Mouse (Mus musculus): ENCODE measurements around the gene Des. TPM values are rescaled to one million over a fixed set of nuclear protein-coding genes. Genes with fewer than 3 reads are reported as not detected.
A peak's percentile ranks its signal among the peaks of the same experiment; 100 is the strongest.

Des gene
- polyA plus RNA-seq, 1 experiment from 2014 or later: 1.1 TPM

DNA sequence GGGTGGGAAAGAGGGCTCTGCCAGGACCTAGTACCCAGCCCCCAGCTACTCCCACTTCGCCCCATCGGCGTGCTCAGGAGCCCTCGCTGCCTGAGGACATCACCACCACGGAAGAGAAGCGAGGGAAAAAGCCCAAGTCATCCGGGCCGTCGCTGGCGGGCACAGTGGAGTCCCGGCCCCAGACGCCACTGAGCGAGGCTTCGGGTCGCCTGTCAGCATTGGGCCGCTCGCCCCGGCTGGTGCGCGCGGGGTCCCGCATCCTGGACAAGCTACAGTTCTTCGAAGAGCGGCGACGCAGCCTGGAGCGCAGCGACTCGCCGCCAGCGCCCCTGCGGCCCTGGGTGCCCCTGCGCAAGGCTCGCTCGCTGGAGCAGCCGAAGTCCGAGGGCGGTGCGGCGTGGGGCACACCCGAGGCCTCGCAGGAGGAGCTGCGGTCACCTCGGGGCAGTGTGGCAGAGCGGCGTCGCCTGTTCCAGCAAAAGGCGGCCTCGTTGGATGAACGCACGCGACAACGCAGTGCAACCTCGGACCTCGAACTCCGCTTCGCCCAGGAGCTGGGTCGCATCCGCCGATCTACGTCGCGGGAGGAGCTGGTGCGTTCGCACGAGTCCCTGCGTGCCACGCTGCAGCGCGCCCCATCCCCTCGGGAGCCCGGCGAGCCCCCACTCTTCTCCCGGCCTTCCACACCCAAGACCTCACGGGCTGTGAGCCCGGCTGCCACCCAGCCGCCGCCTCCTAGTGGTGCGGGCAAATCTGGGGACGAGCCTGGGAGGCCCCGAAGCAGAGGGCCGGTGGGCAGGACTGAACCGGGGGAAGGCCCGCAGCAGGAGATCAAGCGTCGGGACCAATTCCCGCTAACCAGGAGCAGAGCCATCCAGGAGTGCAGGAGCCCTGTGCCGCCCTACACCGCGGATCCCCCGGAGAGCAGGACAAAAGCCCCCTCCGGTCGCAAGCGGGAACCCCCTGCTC lies 28.1 kb downstream of the Des start:
- H3K4me3 ChIP-seq (replicated peaks): peak overlapping the region; percentile 31
- H3K36me3 ChIP-seq: 0 out of 2 replicates have a peak, but pooled peaks cover 6% of the 10 kb centered on the region
- peaks cover 60% of the 10 kb centered on the region for H3K4me1 ChIP-seq (replicated peaks)
- ATAC-seq: peak; percentile 2
- H3K4me2 ChIP-seq (replicated peaks): peak overlapping the region; percentile 53
- 2% methylated on average over 94 of the region's 94 CpGs for WGBS
- peak overlapping the region; percentile 60 for H3K9ac ChIP-seq (replicated peaks)
- H3K27ac ChIP-seq: no peak overlapping the region
- H3K9me3 ChIP-seq: no peaks in the 10 kb centered on the region
- H3K27me3 ChIP-seq: peaks cover 57% of the 10 kb centered on the region

GRCm38 (mm10) chr1:75388898-75389515 lies 28.9 kb downstream of the Des start:
- H3K4me2 ChIP-seq (replicated peaks): peak overlapping the region; percentile 53
- H3K9me3 ChIP-seq: no peaks in the 10 kb centered on the region
- 0 out of 2 replicates have a peak, but pooled peaks cover 6% of the 10 kb centered on the region for H3K36me3 ChIP-seq
- H3K27me3 ChIP-seq: peaks cover 52% of the 10 kb centered on the region
- no peak overlapping the region for H3K27ac ChIP-seq
- 18% methylated on average over 23 of the region's 23 CpGs for WGBS
- peaks cover 60% of the 10 kb centered on the region for H3K4me1 ChIP-seq (replicated peaks)
- H3K9ac ChIP-seq (replicated peaks): peak overlapping the region; percentile 60
- peak overlapping the region; percentile 31 for H3K4me3 ChIP-seq (replicated peaks)
- 0 out of 2 replicates have a peak, but pooled peaks have one; percentile 3 for ATAC-seq

DNA sequence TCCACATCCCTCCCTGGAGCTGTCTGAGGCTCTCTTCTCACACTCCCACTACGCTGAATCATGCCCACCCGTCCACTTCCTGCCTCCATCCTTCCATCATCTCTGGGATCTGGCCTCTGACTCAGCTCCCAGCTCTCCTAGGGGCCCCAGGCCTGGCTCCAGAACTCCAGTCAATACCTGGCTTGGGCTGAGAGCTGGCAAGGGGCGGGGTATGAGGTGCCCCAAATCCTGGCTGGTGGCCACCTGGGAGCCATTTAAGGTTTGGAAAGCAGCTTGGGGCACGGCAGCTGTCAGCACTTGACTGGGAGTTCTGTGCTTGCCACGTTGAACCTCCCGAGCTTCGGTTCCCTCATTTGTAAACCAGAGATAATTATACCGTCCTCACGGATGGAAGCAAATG lies 33.0 kb downstream of the Des start:
- no peak overlapping the region for H3K27ac ChIP-seq
- no peak overlapping the region for H3K4me2 ChIP-seq (replicated peaks)
- no peaks in the 10 kb centered on the region for H3K9me3 ChIP-seq
- H3K36me3 ChIP-seq: 0 out of 2 replicates have a peak, but pooled peaks cover 9% of the 10 kb centered on the region
- peaks cover 31% of the 10 kb centered on the region for H3K27me3 ChIP-seq
- H3K9ac ChIP-seq (replicated peaks): no peak overlapping the region
- no peak for ATAC-seq
- WGBS: 79% methylated on average over 9 of the region's 9 CpGs
- H3K4me1 ChIP-seq (replicated peaks): peaks cover 20% of the 10 kb centered on the region
- H3K4me3 ChIP-seq (replicated peaks): no peak overlapping the region

DNA sequence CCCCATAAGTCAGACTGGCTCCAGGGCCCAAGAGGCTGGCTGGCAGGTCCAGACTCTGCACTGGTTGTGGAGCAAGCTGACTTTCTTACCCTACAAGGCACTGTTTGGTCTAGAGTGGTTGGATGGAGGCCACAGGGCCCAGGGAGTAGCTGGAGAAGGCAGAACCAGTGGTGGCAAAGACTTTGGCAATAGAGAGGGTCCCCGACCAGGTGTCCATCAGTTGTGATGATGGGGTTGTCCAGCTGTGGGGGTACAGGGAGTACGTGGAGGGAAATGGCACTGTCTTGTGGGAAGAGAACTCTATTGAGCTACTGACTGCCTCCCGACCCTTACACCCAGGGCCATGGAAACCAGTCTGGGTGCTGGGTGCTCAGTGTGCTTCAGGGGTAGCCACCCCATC lies 33.7 kb downstream of the Des start:
- no peak overlapping the region for H3K9ac ChIP-seq (replicated peaks)
- 0 out of 2 replicates have a peak, but pooled peaks cover 9% of the 10 kb centered on the region for H3K36me3 ChIP-seq
- H3K27me3 ChIP-seq: peaks cover 24% of the 10 kb centered on the region
- no peak for ATAC-seq
- no peaks in the 10 kb centered on the region for H3K9me3 ChIP-seq
- H3K4me1 ChIP-seq (replicated peaks): peaks cover 19% of the 10 kb centered on the region
- 80% methylated on average over 3 of the region's 3 CpGs for WGBS
- no peak overlapping the region for H3K4me2 ChIP-seq (replicated peaks)
- H3K4me3 ChIP-seq (replicated peaks): no peak overlapping the region
- H3K27ac ChIP-seq: no peak overlapping the region

- Histone ChIP-seq H3K27me3 (no peaks in the 10 kb centered on the region), H3K27ac (peak overlapping the region; percentile 67), H3K4me3 (replicated peaks) (no peak overlapping the region), H3K4me1 (replicated peaks) (peaks cover 32% of the 10 kb centered on the region), H3K36me3 (peaks cover 32% of the 10 kb centered on the region), H3K9me3 (no peaks in the 10 kb centered on the region), H3K4me2 (replicated peaks) (no peak overlapping the region), H3K9ac (replicated peaks) (peak overlapping the region; percentile 47; the same call in 1 of the 2 replicates)
- ATAC-seq: peak; percentile 59
- WGBS: 17% methylated on average over 9 of the region's 9 CpGs
Measured at GRCm38 (mm10) chr1:75398761-75399402, 38.8 kb downstream of the Des start.

DNA sequence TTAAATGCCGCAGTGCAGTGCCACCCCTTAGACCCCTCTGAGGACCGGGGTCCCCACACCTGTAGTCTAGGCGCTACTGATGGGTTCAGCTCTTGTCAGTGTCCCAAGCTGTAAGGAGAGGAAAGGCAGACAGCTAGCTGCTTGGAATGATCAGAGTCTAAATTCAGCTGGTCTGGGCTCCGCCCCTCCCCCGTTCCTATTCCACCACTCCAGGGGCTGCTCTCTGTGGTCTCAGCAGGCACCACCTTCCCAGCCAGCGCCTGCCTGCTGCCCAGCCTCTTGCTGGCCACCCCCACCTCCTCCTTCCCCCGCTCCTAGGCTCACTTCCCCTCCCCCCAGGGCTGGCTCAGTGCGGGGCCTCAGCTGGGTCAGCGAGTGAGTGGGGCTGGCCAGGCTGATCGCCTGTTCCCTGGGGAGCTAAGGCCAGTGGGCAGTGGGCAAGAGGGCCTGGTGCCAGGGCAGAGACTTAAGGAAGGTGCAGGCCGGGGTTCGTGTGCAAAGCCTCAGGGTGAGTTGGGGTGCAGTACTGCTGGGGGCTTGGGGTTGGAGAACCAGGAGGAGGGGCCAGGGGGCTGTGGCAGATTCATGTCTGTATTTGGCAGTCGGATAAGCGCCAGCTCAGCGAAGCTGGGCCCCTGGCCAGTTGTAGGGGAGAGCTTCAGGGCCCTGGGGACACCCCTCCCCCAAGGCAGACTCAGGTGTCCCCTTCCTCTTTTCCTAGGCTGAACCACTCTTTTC lies 39.8 kb downstream of the Des start:
- H3K9me3 ChIP-seq: no peaks in the 10 kb centered on the region
- peak overlapping the region; percentile 36 for H3K4me2 ChIP-seq (replicated peaks)
- H3K27me3 ChIP-seq: no peaks in the 10 kb centered on the region
- H3K9ac ChIP-seq (replicated peaks): peak overlapping the region; percentile 47
- WGBS: 11% methylated on average over 15 of the region's 15 CpGs
- peaks cover 35% of the 10 kb centered on the region for H3K36me3 ChIP-seq
- H3K27ac ChIP-seq: peak overlapping the region; percentile 67
- H3K4me3 ChIP-seq (replicated peaks): no peak overlapping the region
- peak; percentile 80 for ATAC-seq
- H3K4me1 ChIP-seq (replicated peaks): peaks cover 32% of the 10 kb centered on the region

GRCm38 (mm10) chr1:75400493-75401115 lies 40.5 kb downstream of the Des start:
- H3K4me3 ChIP-seq (replicated peaks): no peak overlapping the region
- peaks cover 35% of the 10 kb centered on the region for H3K36me3 ChIP-seq
- H3K27ac ChIP-seq: peak overlapping the region; percentile 0; the same call in 1 of the 2 replicates
- no peaks in the 10 kb centered on the region for H3K27me3 ChIP-seq
- ATAC-seq: no peak
- peak overlapping the region; percentile 36 for H3K4me2 ChIP-seq (replicated peaks)
- H3K9ac ChIP-seq (replicated peaks): peak overlapping the region; percentile 47; the same call in 1 of the 2 replicates
- H3K4me1 ChIP-seq (replicated peaks): peaks cover 32% of the 10 kb centered on the region
- no peaks in the 10 kb centered on the region for H3K9me3 ChIP-seq
- WGBS: 43% methylated on average over 6 of the region's 6 CpGs

- H3K9me3 ChIP-seq: no peaks in the 10 kb centered on the region
- no peak overlapping the region for H3K4me2 ChIP-seq (replicated peaks)
- H3K27ac ChIP-seq: no peak overlapping the region
- H3K36me3 ChIP-seq: peaks cover 42% of the 10 kb centered on the region
- WGBS: 63% methylated on average over 3 of the region's 3 CpGs
- H3K4me3 ChIP-seq (replicated peaks): no peak overlapping the region
- no peaks in the 10 kb centered on the region for H3K27me3 ChIP-seq
- H3K9ac ChIP-seq (replicated peaks): no peak overlapping the region
- H3K4me1 ChIP-seq (replicated peaks): peaks cover 8% of the 10 kb centered on the region
- ATAC-seq: no peak
Measured at GRCm38 (mm10) chr1:75405547-75405946, 45.4 kb downstream of the Des start.

- 94% methylated on average over 15 of the region's 15 CpGs for WGBS
- Histone ChIP-seq H3K36me3 (peaks cover 38% of the 10 kb centered on the region), H3K27ac (no peak overlapping the region), H3K9ac (replicated peaks) (no peak overlapping the region), H3K4me3 (replicated peaks) (no peak overlapping the region), H3K27me3 (no peaks in the 10 kb centered on the region), H3K9me3 (no peaks in the 10 kb centered on the region), H3K4me2 (replicated peaks) (no peak overlapping the region), H3K4me1 (replicated peaks) (peaks cover 10% of the 10 kb centered on the region; the same call in 1 of the 2 replicates)
- no peak for ATAC-seq
Measured at GRCm38 (mm10) chr1:75406173-75406572, 46.0 kb downstream of the Des start.

GRCm38 (mm10) chr1:75407056-75407455 lies 46.9 kb downstream of the Des start:
- no peaks in the 10 kb centered on the region for H3K27me3 ChIP-seq
- H3K4me3 ChIP-seq (replicated peaks): no peak overlapping the region
- no peak overlapping the region for H3K27ac ChIP-seq
- no peak for ATAC-seq
- H3K4me2 ChIP-seq (replicated peaks): no peak overlapping the region
- H3K36me3 ChIP-seq: peaks cover 31% of the 10 kb centered on the region
- no peak overlapping the region for H3K9ac ChIP-seq (replicated peaks)
- H3K9me3 ChIP-seq: no peaks in the 10 kb centered on the region
- H3K4me1 ChIP-seq (replicated peaks): peaks cover 10% of the 10 kb centered on the region; the same call in 1 of the 2 replicates
- 90% methylated on average over 9 of the region's 9 CpGs for WGBS

- H3K4me2 ChIP-seq (replicated peaks): no peak overlapping the region
- H3K9me3 ChIP-seq: no peaks in the 10 kb centered on the region
- H3K36me3 ChIP-seq: peaks cover 19% of the 10 kb centered on the region
- no peak for ATAC-seq
- whole genome bisulfite sequencing: 86% methylated on average over 3 of the region's 4 CpGs
- H3K27ac ChIP-seq: no peak overlapping the region
- H3K27me3 ChIP-seq: no peaks in the 10 kb centered on the region
- no peak overlapping the region for H3K4me3 ChIP-seq (replicated peaks)
- H3K4me1 ChIP-seq (replicated peaks): peaks cover 6% of the 10 kb centered on the region; the same call in 1 of the 2 replicates
- no peak overlapping the region for H3K9ac ChIP-seq (replicated peaks)
Measured at GRCm38 (mm10) chr1:75408210-75408609, 48.1 kb downstream of the Des start.
